Mouse (Mus musculus) T-helper 1 cell (primary cell): ENCODE results near the gene Yod1.

Source experiments
- in situ Hi-C: fragments of 300-600 bp; cut with MboI, MseI; formaldehyde crosslinking; loops from one replicate; pipeline ENCODE4 v1.15.1; 2025; ENCODE audit warnings: high pct_unique_total_duplicates

The Yod1 gene

GRCm38 (mm10) chr1:130732706-130733658, 15.9 kb downstream of the Yod1 start:
- in situ Hi-C loops = no loop called here

GRCm38 (mm10) chr1:130733671-130734070, 16.5 kb downstream of the Yod1 start:
- in situ Hi-C loops = no loop called here

GRCm38 (mm10) chr1:130734452-130734851, 17.3 kb downstream of the Yod1 start:
- in situ Hi-C loops = no loop called here

- in situ Hi-C loops = no loop called here
These were observed 17.7 kb downstream of the Yod1 start for GRCm38 (mm10) chr1:130734852-130735251.

- in situ Hi-C loops = no loop called here
These were observed 20.3 kb downstream of the Yod1 start for GRCm38 (mm10) chr1:130737411-130737881.

GRCm38 (mm10) chr1:130737916-130738315, 20.8 kb downstream of the Yod1 start:
- in situ Hi-C loops = no loop called here

- in situ Hi-C loops = no loop called here
These were observed 21.5 kb downstream of the Yod1 start for GRCm38 (mm10) chr1:130738551-130739106.

- in situ Hi-C loops = no loop called here
These were observed 22.5 kb downstream of the Yod1 start for GRCm38 (mm10) chr1:130739636-130740035.

GRCm38 (mm10) chr1:130740227-130740648, 23.1 kb downstream of the Yod1 start:
- in situ Hi-C loops = no loop called here

- in situ Hi-C loops = no loop called here
These were observed 23.9 kb downstream of the Yod1 start for GRCm38 (mm10) chr1:130740781-130741720.

- in situ Hi-C loops = no loop called here
These were observed 25.1 kb downstream of the Yod1 start for GRCm38 (mm10) chr1:130742201-130742600.

GRCm38 (mm10) chr1:130743775-130744174, 26.6 kb downstream of the Yod1 start:
- in situ Hi-C loops = no loop called here

- in situ Hi-C loops = no loop called here
These were observed 27.1 kb downstream of the Yod1 start for GRCm38 (mm10) chr1:130744217-130744616.

- in situ Hi-C loops = no loop called here
These were observed 27.8 kb downstream of the Yod1 start for GRCm38 (mm10) chr1:130744961-130745360.

GRCm38 (mm10) chr1:130745591-130745990, 28.5 kb downstream of the Yod1 start:
- in situ Hi-C loops = no loop called here

GRCm38 (mm10) chr1:130746819-130747218, 29.7 kb downstream of the Yod1 start:
- in situ Hi-C loops = no loop called here

GRCm38 (mm10) chr1:130759689-130760088, 42.6 kb downstream of the Yod1 start:
- in situ Hi-C loops = no loop called here

- in situ Hi-C loops = no loop called here
These were observed 44.5 kb downstream of the Yod1 start for GRCm38 (mm10) chr1:130761597-130761996.

- in situ Hi-C loops = no loop called here
These were observed 45.1 kb downstream of the Yod1 start for GRCm38 (mm10) chr1:130762045-130762760.

GRCm38 (mm10) chr1:130764027-130764461, 46.9 kb downstream of the Yod1 start:
- in situ Hi-C loops = no loop called here

GRCm38 (mm10) chr1:130767066-130767465, 49.9 kb downstream of the Yod1 start:
- in situ Hi-C loops = no loop called here
